Mouse (Mus musculus): ENCODE measurements at regions not wholly inside any gene's neighbourhood (a gene's known extent, or its start where the extent isn't known, plus 50 kb on each side); places are given as distances from the start of the nearest gene placed in this dataset.

DNA sequence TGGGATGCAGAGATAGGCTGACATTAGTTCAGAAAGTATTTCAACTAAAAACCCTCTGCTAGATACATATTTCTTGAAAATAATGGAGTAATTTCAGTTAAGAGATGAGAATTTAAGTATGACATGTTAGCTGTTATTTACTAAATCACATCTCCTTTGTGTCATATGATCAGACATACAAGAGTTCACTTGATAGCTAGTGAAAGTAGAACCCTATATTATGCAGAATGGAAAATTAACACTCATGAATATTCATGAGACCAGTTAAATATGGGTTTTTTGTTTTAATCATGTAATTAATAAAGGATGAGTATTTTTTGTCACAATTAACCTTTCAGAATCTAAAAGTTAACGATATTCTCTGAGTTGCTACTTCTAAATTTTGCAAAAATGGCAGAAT, 1349.4 kb downstream of the Slc22a22 start:
- no peak for DNase-seq (ENCODE audit: extremely low read depth)
- Histone ChIP-seq H3K36me3 (replicated peaks in 1 of 2; ENCODE audit: control insufficient read depth in 1 of 2, insufficient read depth in 1 of 2, low read length in 1 of 2) (no peaks in the 10 kb centered on the region), H3K9ac (ENCODE audit: insufficient read depth, low read depth) (no peak overlapping the region), H3K4me3 (replicated peaks in 1 of 3; ENCODE audit: low read depth in 2 of 3, low read length in 2 of 3, poor library complexity in 1 of 3) (no peak overlapping the region), H3K27me3 (replicated peaks) (no peaks in the 10 kb centered on the region), H3K4me2 (ENCODE audit: insufficient read depth, low read depth, poor library complexity, severe bottlenecking) (no peak overlapping the region), H3K9me3 (replicated peaks; ENCODE audit: low read length) (no peaks in the 10 kb centered on the region), H3K4me1 (ENCODE audit: control insufficient read depth in 1 of 2, insufficient read depth in 2 of 2) (no peaks in the 10 kb centered on the region), H3K27ac (ENCODE audit: insufficient read depth, low read depth) (no peak overlapping the region), H3K79me2 (replicated peaks; ENCODE audit: control insufficient read depth, extremely low read depth, insufficient read depth, poor library complexity, severe bottlenecking) (no peaks in the 10 kb centered on the region)
- dilution Hi-C loops (cut with MboI; ENCODE audit: extremely low pct_ligation_motif_present, extremely low pct_unique_long_range_greater_than_20kb, low sequenced_read_pairs) = no loop called here
- TF ChIP-seq ZC3H11A (IDR thresholded peaks at IDR 0.05; ENCODE audit: low read depth, low read length) = no peak
- TF ChIP-seq BHLHE40 (IDR thresholded peaks at IDR 0.05; ENCODE audit: low read depth, low read length) = no peak
- TF ChIP-seq MXI1 (IDR thresholded peaks at IDR 0.05; ENCODE audit: low read depth, low read length) = no peak
- TF ChIP-seq USF1 (IDR thresholded peaks at IDR 0.05; ENCODE audit: low read depth, low read length) = no peak
- TF ChIP-seq NELFE (IDR thresholded peaks at IDR 0.05; ENCODE audit: low read depth, low read length) = no peak
- no peak for TF ChIP-seq E2F4 (IDR thresholded peaks at IDR 0.05; ENCODE audit: insufficient replicate concordance, low read depth, low read length)
- in situ Hi-C loops (cut with MboI; ENCODE audit: low pct_ligation_motif_present, low pct_unique_long_range_greater_than_20kb, low sequenced_read_pairs) = no loop called here

DNA sequence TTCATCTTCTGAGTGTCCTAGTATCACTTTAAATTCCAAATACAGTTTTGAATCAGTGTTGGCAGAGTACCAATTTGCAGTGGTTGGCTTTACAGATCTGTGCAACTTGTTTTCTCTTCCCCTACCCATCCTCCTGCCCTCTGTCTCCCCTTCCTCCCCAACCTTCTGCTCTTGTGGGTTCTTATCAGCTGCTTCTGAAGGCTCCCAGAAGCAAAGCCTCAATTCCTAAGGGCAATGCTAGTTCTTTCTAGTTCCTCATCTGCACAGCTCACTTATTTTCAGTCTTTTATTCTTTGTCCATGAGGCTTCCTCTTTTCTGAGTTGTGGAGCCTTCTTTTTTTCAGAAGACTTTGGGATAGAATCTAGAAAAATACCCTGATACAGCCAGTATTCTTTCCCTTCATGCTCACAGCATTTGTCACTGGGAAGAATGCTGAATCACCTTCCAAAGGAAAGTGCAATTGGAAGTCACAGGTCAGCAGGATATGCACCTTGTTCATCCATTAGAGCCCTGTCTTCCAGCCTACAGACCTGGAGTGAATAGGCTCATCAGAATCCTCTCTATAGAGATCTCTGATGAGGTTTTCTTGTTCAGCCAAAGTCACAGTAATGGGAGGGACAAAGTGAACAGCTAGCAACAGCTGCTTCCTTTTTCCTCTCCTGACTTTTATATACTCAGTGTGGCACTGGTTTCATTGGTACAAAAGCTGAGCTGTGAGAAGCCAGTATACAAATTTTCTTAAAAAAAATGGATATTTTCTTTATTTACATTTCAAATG, 1357.9 kb downstream of the Slc22a22 start:
- Histone ChIP-seq H3K36me3 (replicated peaks in 1 of 2; ENCODE audit: control insufficient read depth in 1 of 2, insufficient read depth in 1 of 2, low read length in 1 of 2) (no peaks in the 10 kb centered on the region), H3K4me3 (replicated peaks in 1 of 3; ENCODE audit: low read depth in 2 of 3, low read length in 2 of 3, poor library complexity in 1 of 3) (no peak overlapping the region), H3K27me3 (replicated peaks) (no peaks in the 10 kb centered on the region), H3K9me3 (replicated peaks; ENCODE audit: low read length) (no peaks in the 10 kb centered on the region), H3K4me2 (ENCODE audit: insufficient read depth, low read depth, poor library complexity, severe bottlenecking) (no peak overlapping the region), H3K79me2 (replicated peaks; ENCODE audit: control insufficient read depth, extremely low read depth, insufficient read depth, poor library complexity, severe bottlenecking) (no peaks in the 10 kb centered on the region), H3K27ac (ENCODE audit: insufficient read depth, low read depth) (no peak overlapping the region), H3K9ac (ENCODE audit: insufficient read depth, low read depth) (no peak overlapping the region), H3K4me1 (ENCODE audit: control insufficient read depth in 1 of 2, insufficient read depth in 2 of 2) (peaks cover 0 to 20% of the 10 kb centered on the region in 2 experiments; a peak in 2 of 4 replicates)
- TF ChIP-seq EP300 (IDR thresholded peaks at IDR 0.05; ENCODE audit: low read length) (peak; percentile 46; the same call in 1 of the 2 replicates), USF1 (IDR thresholded peaks at IDR 0.05; ENCODE audit: low read depth, low read length) (no peak)
- in situ Hi-C loops (cut with MboI; ENCODE audit: low pct_ligation_motif_present, low pct_unique_long_range_greater_than_20kb, low sequenced_read_pairs) = no loop called here
- dilution Hi-C loops (cut with MboI; ENCODE audit: extremely low pct_ligation_motif_present, extremely low pct_unique_long_range_greater_than_20kb, low sequenced_read_pairs) = no loop called here
- peak; percentile 57 for DNase-seq (ENCODE audit: extremely low read depth)

DNA sequence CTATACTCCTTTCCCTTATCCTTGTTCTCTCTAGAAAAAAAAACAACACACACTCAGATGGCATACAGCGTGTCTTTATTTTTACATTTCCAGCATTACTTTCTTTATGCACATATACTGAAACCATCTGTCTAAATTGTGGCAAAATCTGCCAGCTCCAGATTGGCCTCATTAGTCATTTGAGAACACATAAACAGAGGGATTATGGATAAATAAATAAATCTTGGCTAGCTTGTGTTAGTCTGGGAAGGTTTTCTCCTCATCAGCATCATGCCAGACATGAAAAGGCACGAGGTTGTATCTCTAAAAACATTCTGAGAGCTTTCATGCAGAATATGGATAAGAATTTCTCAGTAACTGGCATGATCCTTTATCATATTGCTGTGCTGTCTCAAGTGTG, 1369.1 kb downstream of the Slc22a22 start:
- in situ Hi-C loops (cut with MboI; ENCODE audit: low pct_ligation_motif_present, low pct_unique_long_range_greater_than_20kb, low sequenced_read_pairs) = no loop called here
- Histone ChIP-seq H3K9ac (ENCODE audit: insufficient read depth, low read depth) (no peak overlapping the region), H3K27ac (ENCODE audit: insufficient read depth, low read depth) (no peak overlapping the region), H3K27me3 (replicated peaks) (no peaks in the 10 kb centered on the region), H3K4me1 (ENCODE audit: control insufficient read depth in 1 of 2, insufficient read depth in 2 of 2) (no peaks in the 10 kb centered on the region), H3K4me3 (replicated peaks in 1 of 3; ENCODE audit: low read depth in 2 of 3, low read length in 2 of 3, poor library complexity in 1 of 3) (no peak overlapping the region), H3K36me3 (replicated peaks in 1 of 2; ENCODE audit: control insufficient read depth in 1 of 2, insufficient read depth in 1 of 2, low read length in 1 of 2) (no peaks in the 10 kb centered on the region), H3K79me2 (replicated peaks; ENCODE audit: control insufficient read depth, extremely low read depth, insufficient read depth, poor library complexity, severe bottlenecking) (no peaks in the 10 kb centered on the region), H3K9me3 (replicated peaks; ENCODE audit: low read length) (no peaks in the 10 kb centered on the region), H3K4me2 (ENCODE audit: insufficient read depth, low read depth, poor library complexity, severe bottlenecking) (no peak overlapping the region)
- dilution Hi-C loops (cut with MboI; ENCODE audit: extremely low pct_ligation_motif_present, extremely low pct_unique_long_range_greater_than_20kb, low sequenced_read_pairs) = no loop called here
- no peak for DNase-seq (ENCODE audit: extremely low read depth)
- TF ChIP-seq MAX (IDR thresholded peaks at IDR 0.05; ENCODE audit: low read length) (no peak), MYC (IDR thresholded peaks at IDR 0.05; ENCODE audit: low read depth, low read length) (no peak), CHD1 (IDR thresholded peaks at IDR 0.05; ENCODE audit: low read depth, low read length) (no peak), PAX5 (IDR thresholded peaks at IDR 0.05; ENCODE audit: low read length) (no peak), TCF12 (IDR thresholded peaks at IDR 0.05; ENCODE audit: low read depth, low read length) (no peak), POLR2A (IDR thresholded peaks at IDR 0.05; ENCODE audit: low read depth, low read length) (no peak), RCOR1 (conservative IDR thresholded peaks at IDR 0.05; ENCODE audit: low read depth, low read length) (no peak), ZMIZ1 (IDR thresholded peaks at IDR 0.05; ENCODE audit: low read depth, low read length) (no peak), KAT2A (IDR thresholded peaks at IDR 0.05; ENCODE audit: insufficient replicate concordance, low read length) (no peak), IRF4 (IDR thresholded peaks at IDR 0.05; ENCODE audit: low read depth, low read length) (no peak), MEF2A (IDR thresholded peaks at IDR 0.05; ENCODE audit: borderline replicate concordance, low read depth, low read length) (no peak), SMC3 (IDR thresholded peaks at IDR 0.05; ENCODE audit: low read depth, low read length) (no peak), GABPA (IDR thresholded peaks at IDR 0.05; ENCODE audit: insufficient replicate concordance, low read depth, low read length) (no peak)

Data from CH12.LX (cell line).